Mouse (Mus musculus) embryo, embryonic 11 days (tissue): Measurements from ENCODE around the gene Mfsd2a.

ENCODE experiments used
- DNase-seq: peaks from one replicate; pipeline ENCODE4 v3.0.0-alpha.2; 2015

Gene Mfsd2a

DNA sequence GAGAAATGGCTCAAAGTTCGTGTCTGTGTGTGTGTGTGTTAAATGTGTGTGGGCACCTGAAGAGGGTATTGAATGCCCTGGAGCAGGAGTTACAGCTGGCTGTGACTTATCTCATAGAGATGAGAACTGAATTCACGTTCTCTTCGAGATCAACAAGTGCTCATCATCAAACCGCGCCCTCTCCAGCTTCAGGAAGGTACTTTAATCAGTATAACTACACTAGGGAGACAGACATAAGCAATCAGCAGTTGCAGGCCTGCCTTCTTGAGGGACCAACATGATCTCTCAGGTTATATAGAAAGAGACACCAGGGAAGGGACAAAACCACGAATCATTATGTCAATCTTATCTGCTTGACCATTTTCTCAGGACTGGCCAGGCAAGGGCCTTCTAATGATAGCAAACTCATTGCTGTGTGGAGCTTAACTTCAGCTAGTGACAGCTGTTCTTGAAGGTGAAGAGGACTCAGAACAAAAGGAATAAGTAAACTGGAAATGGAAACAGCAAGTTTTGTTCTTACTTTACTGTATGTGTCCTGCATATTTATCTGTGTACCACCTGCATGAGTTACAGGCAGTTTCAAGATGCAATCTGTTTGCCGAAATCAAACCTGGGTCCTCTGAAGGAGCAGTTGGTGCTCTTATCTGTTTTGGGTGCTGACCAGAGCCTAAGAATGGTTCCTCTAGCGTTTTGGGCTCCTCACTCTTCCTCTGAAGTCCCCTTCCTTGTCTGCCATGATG, 28.6 kb downstream of the Mfsd2a start:
- no peak for DNase-seq

DNA sequence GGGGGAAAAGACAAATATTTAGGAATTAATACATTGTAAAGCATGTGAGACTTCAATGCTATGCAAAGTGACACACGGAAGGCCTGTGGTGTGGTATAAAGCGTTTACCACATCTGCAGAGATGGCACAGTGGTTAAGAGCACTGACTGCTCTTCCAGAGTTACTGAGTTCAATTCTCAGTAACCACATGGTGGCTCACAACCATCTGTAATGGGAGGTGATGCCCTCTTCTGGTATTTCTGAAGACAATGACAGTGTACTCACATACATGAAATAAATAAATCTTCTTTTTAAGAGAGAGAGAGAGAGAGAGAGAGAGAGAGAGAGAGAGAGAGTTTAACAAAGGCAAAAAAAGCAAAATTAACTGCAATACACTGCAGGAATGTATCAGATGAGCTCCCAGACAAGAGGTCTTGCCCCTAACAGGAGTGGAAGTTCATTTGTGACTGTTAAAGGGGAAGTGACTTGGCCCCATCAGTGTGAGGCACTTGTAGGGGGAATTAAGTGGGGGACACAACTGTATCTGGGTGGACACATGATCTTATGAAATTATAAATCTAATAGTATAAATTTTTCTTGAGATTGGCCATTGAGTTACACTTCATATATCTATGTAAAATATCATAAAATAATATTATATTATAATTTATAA, 29.9 kb downstream of the Mfsd2a start:
- DNase-seq, result no peak

DNA sequence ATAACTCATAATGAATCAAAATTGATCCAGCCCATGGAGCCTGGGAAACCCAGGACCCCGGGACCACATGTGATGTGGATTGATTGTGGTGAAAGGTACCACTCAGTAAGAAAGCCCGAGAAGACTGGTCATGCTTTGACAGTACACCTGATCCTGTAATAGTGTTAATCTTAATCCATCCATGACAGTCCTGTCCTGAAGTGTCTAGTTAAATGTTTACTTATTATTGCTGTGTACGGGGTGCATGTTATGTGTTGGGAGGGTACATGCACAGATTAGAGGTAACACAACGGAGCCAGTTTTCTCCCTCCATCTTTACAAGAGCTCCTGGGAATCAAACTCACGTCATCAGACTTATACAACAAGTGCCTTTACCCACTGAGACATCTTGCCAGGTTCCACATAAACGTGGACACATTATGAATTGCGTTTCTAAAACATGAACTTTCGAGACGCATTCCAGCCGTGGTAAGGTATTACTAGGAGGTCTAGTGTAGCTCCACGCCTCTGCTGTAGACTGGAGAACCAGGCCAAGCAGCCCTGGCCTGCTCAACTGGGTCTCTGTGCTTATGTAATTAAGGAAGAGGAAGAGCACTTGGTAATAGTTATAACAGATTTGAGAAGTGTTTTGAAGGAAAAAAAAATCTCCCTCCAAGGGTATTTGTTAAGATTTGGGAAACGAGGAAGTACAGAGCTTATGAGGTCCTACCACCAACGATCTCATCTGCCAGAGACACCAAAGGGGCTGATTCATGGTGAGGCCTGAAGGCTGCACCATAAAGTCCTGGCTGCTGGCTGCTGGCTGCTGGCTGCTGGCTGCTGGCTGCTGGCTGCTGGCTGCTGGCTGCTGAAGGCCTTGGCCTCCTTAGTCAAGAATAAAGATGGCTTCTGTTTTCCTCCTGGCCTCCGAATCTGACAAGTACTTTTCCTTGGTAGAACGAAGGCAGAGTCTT, 37.3 kb downstream of the Mfsd2a start:
- no peak for DNase-seq

DNA sequence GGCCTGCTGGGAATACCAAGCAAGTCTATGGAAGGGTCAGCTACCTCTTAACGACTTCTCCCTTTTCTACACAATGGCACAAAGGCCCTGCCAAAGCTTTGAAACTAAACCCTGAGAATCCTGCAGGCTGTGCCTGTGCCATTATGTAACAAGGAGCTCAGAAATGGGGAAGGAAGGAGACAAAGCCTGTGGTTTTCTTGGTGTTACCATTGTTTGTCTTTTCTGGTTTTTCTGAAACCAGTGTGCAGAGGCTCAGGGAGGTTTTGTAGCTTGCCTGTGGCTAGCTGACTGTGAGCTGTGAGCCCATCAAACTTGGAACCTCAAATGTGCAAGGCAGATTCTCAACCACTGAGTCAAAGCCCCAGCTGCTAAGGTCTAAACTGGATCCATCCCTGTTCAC, 38.1 kb downstream of the Mfsd2a start:
- DNase-seq, result no peak

DNA sequence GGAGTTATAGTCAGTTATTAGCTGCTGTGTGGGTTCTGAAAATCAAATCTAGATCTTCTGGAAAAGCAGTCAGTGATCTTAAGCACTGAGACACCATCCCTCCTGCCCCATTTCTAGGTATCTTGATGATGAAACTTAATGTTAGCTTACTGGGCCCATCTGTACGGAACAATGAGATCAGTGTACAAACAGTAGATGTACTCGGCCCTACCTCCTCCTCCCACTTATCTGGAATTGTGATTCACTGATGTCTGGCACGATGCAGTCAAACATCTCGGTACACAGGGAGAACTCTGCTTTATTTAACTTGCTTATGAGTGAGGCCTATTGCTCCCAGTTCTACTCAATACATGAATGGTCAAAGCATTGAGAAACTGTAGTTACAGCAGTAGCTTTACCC, 45.0 kb downstream of the Mfsd2a start:
- no peak for DNase-seq

DNA sequence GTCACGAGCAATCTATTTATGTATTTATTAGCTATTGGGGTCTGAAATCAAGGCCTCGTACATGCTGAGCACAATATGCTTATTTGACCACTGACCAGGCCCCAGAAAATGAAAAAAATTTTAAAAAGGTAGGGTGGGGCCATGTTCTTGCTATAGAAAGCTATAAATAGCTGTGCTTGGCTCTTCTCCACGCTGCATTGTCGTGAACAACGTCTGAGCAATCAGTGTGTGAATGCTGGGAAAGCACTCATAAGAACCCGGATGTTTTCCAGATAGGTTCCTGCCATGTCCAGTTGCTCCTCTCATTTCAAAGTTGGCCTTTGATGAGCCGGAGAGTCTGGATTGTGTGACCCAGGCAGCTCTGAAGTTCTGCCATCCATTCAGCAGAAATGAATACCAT, 46.8 kb downstream of the Mfsd2a start:
- no peak for DNase-seq

DNA sequence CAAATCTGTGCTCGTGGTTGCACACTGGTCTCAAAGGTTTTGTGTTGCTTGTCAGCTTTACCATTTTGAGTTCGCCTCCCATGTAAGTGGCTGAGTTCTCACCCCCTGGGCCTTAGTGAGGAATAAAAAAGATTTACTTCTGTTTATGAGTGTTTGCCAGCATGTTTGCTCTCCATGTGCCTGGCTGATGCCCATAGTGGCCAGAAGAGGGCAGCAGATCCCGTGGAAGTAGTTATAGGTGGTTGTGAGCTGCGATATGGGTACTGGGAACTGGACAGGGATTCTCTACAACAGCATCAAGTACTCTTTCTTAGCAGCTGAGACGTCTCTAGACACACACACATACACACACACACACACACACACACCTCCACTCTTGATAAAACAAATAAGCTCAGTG, 48.4 kb downstream of the Mfsd2a start:
- no peak for DNase-seq

DNA sequence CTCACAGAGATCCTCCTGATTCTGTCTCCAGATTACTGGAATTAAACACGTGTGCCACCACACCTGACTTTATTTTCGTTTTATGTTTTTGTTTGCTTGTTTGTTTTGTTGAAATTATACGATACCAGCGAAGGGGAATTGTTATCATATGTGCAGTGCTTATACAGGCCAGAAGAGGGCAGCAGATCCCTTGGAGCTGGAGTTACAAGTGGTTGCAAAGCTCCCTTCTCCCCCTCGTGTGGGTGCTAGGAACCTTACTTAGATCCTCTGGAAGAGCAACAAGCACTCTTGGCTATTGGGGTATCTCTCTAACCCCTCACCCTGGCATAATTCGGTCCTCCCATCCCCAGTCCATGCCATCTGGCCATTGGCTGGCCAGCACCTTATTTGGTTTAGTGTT, 50.4 kb downstream of the Mfsd2a start:
- DNase-seq, result peak; percentile 18

DNA sequence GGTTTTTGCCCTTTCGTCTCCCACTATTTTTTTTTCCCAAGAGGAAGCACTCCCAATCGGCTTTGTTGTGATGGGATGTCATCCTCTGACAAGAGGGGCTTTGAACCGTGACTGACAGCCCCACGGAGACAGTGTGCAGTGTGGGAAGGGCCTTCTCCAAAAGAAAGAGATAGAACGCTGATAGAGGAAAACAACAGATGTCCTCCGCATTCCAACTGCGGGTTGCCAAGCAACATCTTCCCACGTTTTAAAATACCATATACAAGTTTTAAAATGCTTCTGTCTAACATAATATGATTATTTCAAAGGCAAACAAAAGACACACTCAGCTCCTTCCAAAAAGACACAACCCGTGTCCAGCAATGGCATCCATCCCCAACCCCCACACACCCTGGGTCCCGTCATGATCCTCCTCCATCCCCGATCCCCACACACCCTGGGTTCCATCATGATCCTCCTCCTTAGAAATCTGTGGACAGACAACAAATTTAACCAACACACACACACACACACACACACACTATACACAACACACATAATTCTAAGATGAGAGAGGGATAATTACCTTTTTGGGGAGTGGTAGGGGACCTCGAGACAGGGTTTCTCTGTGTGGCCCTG, 51.3 kb downstream of the Mfsd2a start:
- DNase-seq, result peak; percentile 22

DNA sequence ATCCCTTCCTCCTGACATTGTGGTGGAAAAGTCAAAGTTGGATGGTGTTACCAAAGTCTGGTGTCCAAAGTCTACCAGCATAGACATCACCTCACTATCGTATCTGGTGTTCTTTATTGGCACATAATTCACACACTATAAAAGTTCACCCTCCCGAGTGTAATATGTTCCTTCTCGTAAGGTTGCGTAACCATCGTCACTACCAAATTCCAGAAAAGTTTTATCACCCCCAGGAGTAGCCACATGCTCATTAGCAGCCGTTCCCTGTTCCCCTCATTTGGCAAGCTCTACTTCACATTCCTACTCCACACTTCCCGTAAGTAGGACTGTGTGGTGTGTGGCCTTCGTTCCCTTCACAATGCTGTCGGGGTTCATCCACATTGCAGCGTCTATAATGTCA, 55.6 kb downstream of the Mfsd2a start:
- no peak for DNase-seq

DNA sequence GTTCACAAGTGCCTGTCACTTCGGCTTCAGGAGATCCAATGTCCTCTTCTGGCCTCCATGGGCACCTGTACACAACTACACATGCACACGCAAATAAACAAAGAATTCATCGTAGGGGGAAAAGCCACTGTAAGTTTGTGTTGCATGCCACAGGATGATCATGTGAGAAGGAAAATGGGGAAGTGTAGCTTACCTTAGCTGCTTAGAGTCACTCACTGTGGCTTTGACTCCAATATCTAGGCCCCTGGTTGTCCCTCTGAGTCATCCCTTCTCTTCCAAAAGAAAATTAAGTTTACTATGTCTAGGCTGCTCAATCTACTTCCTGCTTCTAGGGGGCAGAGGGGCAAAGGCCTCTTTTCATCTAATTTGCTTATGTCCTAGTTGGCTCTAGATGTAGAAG, 57.3 kb downstream of the Mfsd2a start:
- DNase-seq, result no peak

DNA sequence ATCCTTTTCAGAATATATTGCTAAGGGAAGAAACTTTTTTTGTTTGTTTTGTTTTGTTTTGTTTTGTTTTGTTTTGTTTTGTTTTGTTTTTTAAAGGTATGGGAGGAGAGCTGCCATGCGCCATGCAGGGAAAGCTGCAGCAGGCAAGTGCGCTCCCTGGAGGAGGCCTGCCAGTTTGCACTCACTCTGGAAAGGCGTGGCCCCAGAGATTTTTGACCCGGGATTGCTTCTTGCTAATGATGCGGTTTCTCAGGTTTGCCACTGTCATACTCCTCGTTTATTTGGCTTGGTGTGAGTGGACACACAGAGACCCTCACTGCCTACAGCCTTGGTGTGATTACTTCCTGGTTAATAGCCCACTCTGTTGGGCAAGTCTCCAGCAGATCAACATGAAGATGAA, 58.8 kb downstream of the Mfsd2a start:
- peak; percentile 42 for DNase-seq

DNA sequence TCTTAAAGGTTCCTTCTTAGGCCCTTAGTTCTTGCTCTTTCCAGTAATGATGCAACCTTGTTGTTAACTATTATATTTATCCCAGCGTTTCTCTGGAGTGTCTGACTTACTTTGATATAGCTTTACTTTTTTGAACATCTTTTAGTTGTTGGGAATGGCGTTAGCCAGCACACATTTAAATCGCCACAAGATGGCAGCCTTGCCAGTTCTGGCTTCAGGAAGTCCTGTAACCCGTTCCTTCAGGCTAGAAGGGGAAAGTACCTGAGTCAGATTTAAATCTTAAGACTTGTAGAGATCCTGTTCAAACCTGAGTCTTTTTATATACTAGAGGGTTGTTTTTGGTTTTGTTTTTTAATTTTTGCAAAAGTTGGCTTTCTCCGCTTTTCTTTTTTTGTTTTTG, 62.7 kb downstream of the Mfsd2a start:
- DNase-seq, result peak; percentile 85

DNA sequence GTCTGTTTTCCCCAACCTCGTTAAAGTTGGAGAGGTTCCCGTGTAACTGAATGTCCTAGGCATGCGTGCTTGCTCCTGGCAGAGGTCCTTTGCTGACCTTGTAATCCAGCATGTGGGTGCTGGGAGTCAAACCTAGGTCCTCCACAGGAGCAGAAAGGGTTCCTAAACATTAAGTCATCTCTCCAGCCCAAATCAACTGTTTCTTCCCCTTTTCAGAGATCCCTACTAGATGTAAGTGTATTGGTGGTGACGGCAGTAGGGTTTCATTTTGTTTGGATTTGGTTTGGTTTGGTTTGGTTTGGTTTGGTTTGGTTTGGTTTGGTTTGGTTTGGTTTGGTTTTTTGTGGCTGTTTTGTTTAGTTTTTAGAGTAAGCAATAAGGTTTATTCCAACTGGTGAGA, 63.2 kb downstream of the Mfsd2a start:
- DNase-seq, result no peak
